Mouse (Mus musculus) urinary bladder, adult 18-20 months (tissue): ENCODE measurements around the gene Edc3.

ENCODE experiments used
- DNase-seq, 2 experiments: peaks; one replicate each; pipeline ENCODE4 v3.0.0; 2022; ENCODE audit warnings: low spot score in 2 of 2, mixed read lengths in 2 of 2

The Edc3 gene

GRCm38 (mm10) chr9:57708068-57708719 is at the start of gene Edc3:
Gene Edc3 (plus strand): TSS chr9:57708540.
- DNase-seq, result peak; percentile 85 to 97

- DNase-seq, result no peak
These were observed 49.4 kb upstream of the Edc3 start for GRCm38 (mm10) chr9:57658970-57659369.

GRCm38 (mm10) chr9:57659774-57660173 is 48.6 kb upstream of the Edc3 start:
- peak; percentile 52 to 62 for DNase-seq

GRCm38 (mm10) chr9:57660501-57660900 is 47.8 kb upstream of the Edc3 start:
- DNase-seq, result no peak

GRCm38 (mm10) chr9:57661552-57661951 is 46.8 kb upstream of the Edc3 start:
- no peak for DNase-seq

- DNase-seq, result no peak
These were observed 43.7 kb upstream of the Edc3 start for GRCm38 (mm10) chr9:57664616-57665015.

- DNase-seq, result no peak
These were observed 41.8 kb upstream of the Edc3 start for GRCm38 (mm10) chr9:57666536-57666935.

- no peak for DNase-seq
These were observed 41.2 kb upstream of the Edc3 start for GRCm38 (mm10) chr9:57667136-57667535.

- DNase-seq, result no peak
These were observed 40.5 kb upstream of the Edc3 start for GRCm38 (mm10) chr9:57667817-57668216.

- no peak for DNase-seq
These were observed 40.1 kb upstream of the Edc3 start for GRCm38 (mm10) chr9:57668277-57668676.

GRCm38 (mm10) chr9:57669566-57669965 is 38.8 kb upstream of the Edc3 start:
- no peak for DNase-seq

GRCm38 (mm10) chr9:57671037-57671436 is 37.3 kb upstream of the Edc3 start:
- DNase-seq, result no peak

- no peak for DNase-seq
These were observed 36.8 kb upstream of the Edc3 start for GRCm38 (mm10) chr9:57671500-57671899.

GRCm38 (mm10) chr9:57681411-57681810 is 26.9 kb upstream of the Edc3 start:
- DNase-seq, result no peak

- no peak for DNase-seq
These were observed 24.8 kb upstream of the Edc3 start, which contains the start of gene Cyp1a2 for GRCm38 (mm10) chr9:57683520-57683919. Gene Cyp1a2 (minus strand): TSS chr9:57683703.

GRCm38 (mm10) chr9:57686011-57686410 is 22.3 kb upstream of the Edc3 start:
- no peak for DNase-seq

- DNase-seq, result no peak
These were observed 20.6 kb upstream of the Edc3 start, which contains the start of gene Cyp1a1 for GRCm38 (mm10) chr9:57687751-57688150. Gene Cyp1a1 (plus strand): TSS chr9:57687928.

GRCm38 (mm10) chr9:57688158-57688557 is 20.2 kb upstream of the Edc3 start:
- DNase-seq, result no peak

GRCm38 (mm10) chr9:57688606-57689005 is 19.7 kb upstream of the Edc3 start:
- DNase-seq, result no peak

GRCm38 (mm10) chr9:57694108-57694507 is 14.2 kb upstream of the Edc3 start:
- no peak for DNase-seq

GRCm38 (mm10) chr9:57696380-57697285 is 11.7 kb upstream of the Edc3 start:
- peak; percentile 37 to 39 for DNase-seq

GRCm38 (mm10) chr9:57697380-57697779 is 11.0 kb upstream of the Edc3 start:
- DNase-seq, result no peak
